Mouse (Mus musculus): Measurements from ENCODE around the gene Hoxa7. TPM values are rescaled to one million over a fixed set of nuclear protein-coding genes. Genes with fewer than 3 reads are reported as not detected.

Gene Hoxa7
- total and polyA plus RNA-seq, 3 experiments, result 0.17 TPM; not detected in 2

DNA sequence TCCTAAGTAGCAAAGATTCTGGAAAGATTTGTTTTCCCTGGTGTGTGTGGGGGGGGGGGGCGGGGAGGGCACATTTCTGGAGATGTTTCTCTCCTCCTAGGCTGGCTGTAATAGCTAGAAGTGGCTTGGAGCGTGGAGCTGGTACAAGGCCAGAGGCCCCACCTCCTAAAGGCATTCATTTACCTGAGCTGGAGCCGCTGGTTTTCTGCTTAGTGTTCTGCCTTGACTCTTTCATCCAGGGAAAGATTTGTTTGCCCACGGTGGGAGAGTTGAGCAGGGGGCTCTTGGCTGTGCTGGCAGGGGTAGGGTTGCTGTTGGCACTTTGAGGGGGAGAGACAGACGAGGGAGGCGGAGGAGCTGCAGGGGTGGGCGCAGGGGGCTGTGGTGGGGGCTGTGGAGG is 49.7 kb downstream of the Hoxa7 start:
- Histone ChIP-seq H3K9ac (ENCODE audit: control insufficient read depth, low read depth, low read length, poor library complexity, severe bottlenecking) (no peak overlapping the region), H3K27me3 (ENCODE audit: control insufficient read depth in 1 of 2, insufficient read depth in 2 of 2, low read length in 2 of 2) (no peaks in the 10 kb centered on the region)

DNA sequence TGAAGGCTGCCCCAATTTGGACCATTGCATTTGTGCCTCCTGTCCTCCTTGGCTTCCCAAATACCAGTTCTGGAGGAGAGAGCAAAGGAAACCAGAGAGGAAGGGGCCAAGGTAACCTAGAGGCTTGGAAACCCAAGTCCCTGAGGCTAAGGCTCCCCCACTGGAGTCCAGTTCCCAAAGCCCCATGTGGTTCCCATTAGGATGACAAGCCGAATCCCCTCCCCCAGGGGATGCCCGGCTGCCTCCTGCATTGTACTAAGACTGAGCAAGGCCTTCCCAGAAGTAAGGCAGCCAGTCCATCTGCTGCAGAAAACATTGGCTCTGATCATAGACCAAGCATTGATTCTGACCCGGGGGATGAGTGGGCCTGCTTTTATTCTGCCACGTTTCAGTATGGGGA is 50.3 kb downstream of the Hoxa7 start:
- Histone ChIP-seq H3K9ac (ENCODE audit: control insufficient read depth, low read depth, low read length, poor library complexity, severe bottlenecking) (no peak overlapping the region), H3K4me1 (ENCODE audit: control insufficient read depth in 1 of 2, insufficient read depth in 2 of 2, low read length in 2 of 2) (no peaks in the 10 kb centered on the region), H3K36me3 (ENCODE audit: control insufficient read depth in 1 of 2, insufficient read depth in 2 of 2, low read length in 2 of 2) (no peaks in the 10 kb centered on the region), H3K4me3 (ENCODE audit: control insufficient read depth in 1 of 2, insufficient read depth in 1 of 2, low read depth in 2 of 2, low read length in 2 of 2) (no peak overlapping the region), H3K27ac (ENCODE audit: control insufficient read depth, low read depth, low read length) (no peak overlapping the region), H3K79me2 (ENCODE audit: control insufficient read depth, insufficient read depth, low read length, poor library complexity) (no peaks in the 10 kb centered on the region), H3K27me3 (ENCODE audit: control insufficient read depth in 1 of 2, insufficient read depth in 2 of 2, low read length in 2 of 2) (no peaks in the 10 kb centered on the region), H3K9me3 (replicated peaks; ENCODE audit: insufficient read depth, low read length) (no peaks in the 10 kb centered on the region)
- no peak for TF ChIP-seq TBP (IDR thresholded peaks at IDR 0.05; ENCODE audit: low read depth, low read length)
- TF ChIP-seq RCOR1 (IDR thresholded peaks at IDR 0.05; ENCODE audit: low read depth, low read length), result no peak
- TF ChIP-seq MYB (IDR thresholded peaks at IDR 0.05; ENCODE audit: low read depth, low read length), result no peak
- TF ChIP-seq SIN3A (IDR thresholded peaks at IDR 0.05; ENCODE audit: low read length), result no peak
- TF ChIP-seq USF1 (IDR thresholded peaks at IDR 0.05; ENCODE audit: low read depth, low read length), result no peak
- TF ChIP-seq JUND (IDR thresholded peaks at IDR 0.05; ENCODE audit: low read depth, low read length), result no peak
- TF ChIP-seq KAT2A (conservative IDR thresholded peaks at IDR 0.05; ENCODE audit: low read depth, low read length), result no peak
- no peak for TF ChIP-seq BHLHE40 (IDR thresholded peaks at IDR 0.05; ENCODE audit: borderline replicate concordance, low read depth, low read length)
- TF ChIP-seq UBTF (IDR thresholded peaks at IDR 0.05; ENCODE audit: borderline replicate concordance, insufficient read depth, low read depth, low read length), result no peak
- no peak for TF ChIP-seq ETS1 (IDR thresholded peaks at IDR 0.05; ENCODE audit: low read depth, low read length)
- no peak for TF ChIP-seq ZNF384 (IDR thresholded peaks at IDR 0.05; ENCODE audit: low read depth, low read length)
- no peak for TF ChIP-seq RAD21 (IDR thresholded peaks at IDR 0.05; ENCODE audit: low read depth, low read length)
- no peak for TF ChIP-seq ZC3H11A (IDR thresholded peaks at IDR 0.05; ENCODE audit: low read depth, low read length)
- TF ChIP-seq ZKSCAN1 (IDR thresholded peaks at IDR 0.05; ENCODE audit: low read depth, low read length), result no peak
- TF ChIP-seq MYC (IDR thresholded peaks at IDR 0.05; ENCODE audit: low read depth, low read length), result no peak
- no peak for DNase-seq (ENCODE audit: low read depth, low spot score)

More for the DNA sequence above, 49.7 kb downstream of the Hoxa7 start:
- Histone ChIP-seq H3K4me3 (ENCODE audit: control insufficient read depth in 1 of 2, insufficient read depth in 1 of 2, low read depth in 2 of 2, low read length in 2 of 2) (no peak overlapping the region), H3K79me2 (ENCODE audit: control insufficient read depth, insufficient read depth, low read length, poor library complexity) (no peaks in the 10 kb centered on the region), H3K36me3 (ENCODE audit: control insufficient read depth in 1 of 2, insufficient read depth in 2 of 2, low read length in 2 of 2) (no peaks in the 10 kb centered on the region), H3K27ac (ENCODE audit: control insufficient read depth, low read depth, low read length) (no peak overlapping the region), H3K4me1 (ENCODE audit: control insufficient read depth in 1 of 2, insufficient read depth in 2 of 2, low read length in 2 of 2) (no peaks in the 10 kb centered on the region), H3K9me3 (replicated peaks; ENCODE audit: insufficient read depth, low read length) (no peaks in the 10 kb centered on the region)
- TF ChIP-seq HCFC1 (IDR thresholded peaks at IDR 0.05; ENCODE audit: low read depth, low read length), result no peak
- no peak for TF ChIP-seq MEF2A (IDR thresholded peaks at IDR 0.05; ENCODE audit: extremely low read depth, insufficient replicate concordance, low read depth, low read length, poor library complexity, severe bottlenecking)
- no peak for TF ChIP-seq MAFK (IDR thresholded peaks at IDR 0.05; ENCODE audit: borderline replicate concordance, low read depth, low read length)
- TF ChIP-seq ZNF384 (IDR thresholded peaks at IDR 0.05; ENCODE audit: low read depth, low read length), result no peak
- no peak for TF ChIP-seq CHD2 (IDR thresholded peaks at IDR 0.05; ENCODE audit: low read length)
- no peak for TF ChIP-seq MAZ (IDR thresholded peaks at IDR 0.05; ENCODE audit: low read depth, low read length)
- TF ChIP-seq CTCF (IDR thresholded peaks at IDR 0.05 in 2 of 3, conservative IDR thresholded peaks at IDR 0.05 in 1 of 3; ENCODE audit: control insufficient read depth in 1 of 3, insufficient read depth in 1 of 3, low read depth in 2 of 3, low read length in 3 of 3, poor library complexity in 1 of 3, severe bottlenecking in 1 of 3), result no peak
- TF ChIP-seq ETS1 (IDR thresholded peaks at IDR 0.05; ENCODE audit: low read depth, low read length), result no peak
- TF ChIP-seq POLR2AphosphoS2 (IDR thresholded peaks at IDR 0.05; ENCODE audit: low read length), result no peak
- TF ChIP-seq NELFE (IDR thresholded peaks at IDR 0.05; ENCODE audit: low read depth, low read length), result no peak
- TF ChIP-seq SIN3A (IDR thresholded peaks at IDR 0.05; ENCODE audit: low read length), result no peak
- TF ChIP-seq ELF1 (IDR thresholded peaks at IDR 0.05; ENCODE audit: low read depth, low read length), result no peak
- TF ChIP-seq POLR2A (IDR thresholded peaks at IDR 0.05; ENCODE audit: control insufficient read depth in 1 of 2, insufficient read depth in 1 of 2, low read depth in 1 of 2, low read length in 2 of 2, poor library complexity in 1 of 2), result no peak
- TF ChIP-seq UBTF (IDR thresholded peaks at IDR 0.05; ENCODE audit: borderline replicate concordance, insufficient read depth, low read depth, low read length), result no peak
- no peak for TF ChIP-seq SMC3 (IDR thresholded peaks at IDR 0.05; ENCODE audit: low read depth, low read length)
- no peak for TF ChIP-seq RCOR1 (IDR thresholded peaks at IDR 0.05; ENCODE audit: low read depth, low read length)
- no peak for TF ChIP-seq MXI1 (IDR thresholded peaks at IDR 0.05; ENCODE audit: low read depth, low read length)
- DNase-seq (ENCODE audit: low read depth, low spot score), result no peak
